Mouse (Mus musculus): ENCODE measurements at regions not wholly inside any gene's neighbourhood (a gene's known extent, or its start where the extent isn't known, plus 50 kb on each side); places are given as distances from the start of the nearest gene placed in this dataset.

GRCm38 (mm10) chr2:131686748-131687147 is 124.7 kb upstream of the Adra1d start:
- peak; percentile 79 to 82 for DNase-seq (ENCODE audit: low spot score in 2 of 2)
- intact Hi-C loops (cut with DNase I) = no loop called here

DNA sequence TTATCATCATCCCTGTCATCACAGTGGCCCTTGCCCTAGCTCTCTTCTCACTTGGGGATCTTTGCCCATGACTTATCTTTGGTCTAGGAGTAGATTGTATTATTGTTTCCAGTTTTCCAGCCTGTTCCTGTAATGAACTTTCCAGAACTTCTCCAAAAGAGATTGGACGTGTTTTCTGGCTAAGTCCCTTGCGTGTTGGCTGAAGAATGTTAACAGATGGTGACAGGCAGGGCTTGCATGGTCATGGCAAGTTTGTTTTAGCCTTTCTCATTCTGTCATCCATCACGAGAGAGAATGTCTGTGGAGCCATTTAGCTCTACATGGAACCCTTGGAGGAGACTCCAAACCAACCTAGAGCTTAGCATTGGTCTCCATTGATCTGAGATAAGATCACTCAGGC is 123.2 kb upstream of the Adra1d start:
- intact Hi-C loops (cut with DNase I) = no loop called here
- DNase-seq (ENCODE audit: low spot score in 2 of 2) = no peak

- intact Hi-C loops (cut with DNase I) = no loop called here
- no peak for DNase-seq (ENCODE audit: low spot score in 2 of 2)
These were observed 121.7 kb upstream of the Adra1d start for GRCm38 (mm10) chr2:131683734-131684133.

DNA sequence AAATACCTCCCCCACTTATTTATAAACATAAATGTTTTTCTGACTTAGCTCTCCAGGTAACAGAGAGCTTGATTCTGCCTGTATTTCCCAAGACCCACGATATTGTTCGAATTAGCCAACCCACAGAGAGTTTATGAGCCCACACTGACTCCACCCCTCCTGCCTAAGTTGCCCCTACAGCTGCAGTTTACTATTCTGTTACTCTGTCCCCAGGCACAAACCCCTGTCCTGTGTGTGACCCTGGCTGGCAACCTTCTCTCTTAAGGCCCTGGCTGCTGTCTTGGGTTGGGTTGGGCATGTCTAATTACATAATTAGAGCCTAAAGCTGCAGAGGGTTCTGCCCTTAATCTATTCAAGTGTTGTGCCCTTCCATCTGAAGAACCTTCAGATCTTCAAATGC is 116.4 kb upstream of the Adra1d start:
- intact Hi-C loops (cut with DNase I) = no loop called here
- DNase-seq (ENCODE audit: low spot score in 2 of 2) = no peak

DNA sequence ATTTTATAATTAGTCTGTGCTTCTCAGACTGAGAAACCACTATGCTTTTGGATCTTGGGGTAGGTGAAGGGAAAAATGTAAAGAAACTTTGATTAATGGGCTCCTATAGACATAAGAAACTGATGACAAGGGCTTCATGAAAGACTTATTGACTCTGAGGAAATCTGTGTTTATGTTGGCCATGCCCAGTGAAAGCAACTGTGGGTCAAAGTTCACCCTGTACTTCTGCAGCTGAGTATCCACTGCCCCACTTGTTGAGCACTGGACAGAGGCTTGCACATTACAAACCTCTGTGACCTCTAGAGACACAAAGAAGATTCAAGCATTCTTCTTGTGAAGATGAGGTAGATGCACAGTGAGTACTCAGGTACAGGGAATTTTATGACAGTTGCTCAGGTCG is 114.7 kb upstream of the Adra1d start:
- intact Hi-C loops (cut with DNase I) = no loop called here
- DNase-seq (ENCODE audit: low spot score in 2 of 2) = no peak

DNA sequence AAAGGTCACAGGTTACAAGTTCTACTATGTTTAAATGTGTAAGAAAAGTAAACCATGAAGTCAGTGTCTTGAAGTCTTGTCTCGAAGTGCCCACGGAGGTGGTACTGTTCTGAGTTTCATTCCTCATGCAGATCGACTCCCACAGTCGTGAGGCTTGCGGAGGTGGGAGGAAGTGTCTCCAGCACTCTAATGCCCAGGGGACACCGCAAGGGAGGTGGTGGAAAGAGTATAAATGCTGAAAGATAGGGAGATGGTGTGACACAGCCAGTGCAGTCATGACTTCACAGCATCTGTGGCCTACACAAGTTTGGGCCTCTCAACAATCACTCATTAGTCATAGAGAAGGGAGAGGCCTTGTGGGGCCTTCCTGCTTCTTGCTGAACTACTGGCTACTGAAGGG is 112.8 kb upstream of the Adra1d start:
- no peak for DNase-seq (ENCODE audit: low spot score in 2 of 2)
- intact Hi-C loops (cut with DNase I) = loop anchor here (5.0 kb wide), 3 partner anchors 72 to 113 kb away; partner anchors contain the start of gene Adra1d

DNA sequence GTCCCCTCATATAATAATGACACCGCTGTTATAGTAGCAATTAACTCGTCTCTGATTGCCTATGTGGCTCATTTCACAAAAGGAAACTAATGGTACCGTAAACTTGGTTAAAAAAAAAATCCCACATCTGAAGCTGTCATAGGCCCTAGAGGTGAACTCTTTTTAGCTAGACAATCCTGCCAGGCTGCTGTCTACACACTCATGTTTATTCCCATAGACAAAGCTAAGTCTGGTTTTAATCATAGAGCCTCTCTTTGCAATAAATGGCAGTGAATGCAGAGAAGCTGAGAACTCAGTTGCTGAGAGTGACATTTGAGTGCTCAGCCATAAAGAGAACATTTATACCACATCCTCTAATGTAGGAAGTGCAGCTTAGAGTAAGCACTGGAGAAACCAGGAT is 111.3 kb upstream of the Adra1d start:
- no peak for DNase-seq (ENCODE audit: low spot score in 2 of 2)
- intact Hi-C loops (cut with DNase I) = loop anchor here (5.0 kb wide), 3 partner anchors 74 to 111 kb away; partner anchors contain the start of gene Adra1d

GRCm38 (mm10) chr2:131672646-131673045 is 110.6 kb upstream of the Adra1d start:
- peak; percentile 40 to 44 for DNase-seq (ENCODE audit: low spot score in 2 of 2)
- intact Hi-C loops (cut with DNase I) = loop anchor here (5.0 kb wide), 3 partner anchors 75 to 110 kb away; partner anchors contain the start of gene Adra1d

GRCm38 (mm10) chr2:131672223-131672622 is 110.1 kb upstream of the Adra1d start:
- DNase-seq (ENCODE audit: low spot score in 2 of 2) = no peak
- intact Hi-C loops (cut with DNase I) = loop anchor here (5.0 kb wide), 3 partner anchors 75 to 110 kb away; partner anchors contain the start of gene Adra1d

DNA sequence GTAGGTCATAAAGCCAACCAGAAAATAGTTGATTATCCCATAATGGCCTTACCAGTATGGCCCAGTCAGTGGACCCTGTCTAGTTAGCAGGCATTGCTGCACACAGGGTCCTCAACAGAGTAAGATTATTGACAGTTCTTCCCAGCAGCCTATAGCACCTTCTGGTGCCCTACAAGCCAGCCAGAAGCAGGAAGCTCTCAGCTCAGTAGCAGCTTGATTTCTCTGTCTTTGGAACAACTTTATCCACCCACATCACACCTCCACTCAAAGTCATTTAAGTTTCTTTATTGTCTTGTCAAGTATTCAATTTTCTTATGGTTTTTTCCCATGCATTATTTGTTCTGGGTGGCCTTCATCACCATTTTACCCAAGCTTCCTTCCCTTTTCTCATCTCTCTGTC is 108.8 kb upstream of the Adra1d start:
- intact Hi-C loops (cut with DNase I) = loop anchor here (5.0 kb wide), 3 partner anchors 76 to 109 kb away; partner anchors contain the start of gene Adra1d
- DNase-seq (ENCODE audit: low spot score in 2 of 2) = no peak

DNA sequence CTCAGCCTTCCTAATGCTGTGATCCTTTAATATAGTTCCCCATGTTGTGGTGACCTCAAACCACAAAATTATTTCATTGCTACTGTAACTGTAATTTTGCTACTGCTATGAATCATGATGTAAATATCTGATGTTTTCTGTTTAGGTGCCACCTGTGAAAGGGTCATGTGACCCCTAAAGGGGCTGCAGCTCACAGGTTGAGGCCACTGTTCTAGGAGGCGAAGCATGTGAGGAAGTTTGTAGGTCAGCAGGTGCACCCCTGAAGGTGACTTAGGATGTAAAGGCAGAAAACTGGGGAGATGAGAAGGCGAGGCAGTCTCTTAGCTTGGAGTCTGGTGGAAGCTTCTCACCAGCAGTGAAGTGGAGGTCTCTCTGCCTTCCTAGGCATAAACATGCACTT is 105.8 kb upstream of the Adra1d start:
- intact Hi-C loops (cut with DNase I) = loop anchor here (5.0 kb wide), 1 partner anchor 121 kb away; no protein-coding TSS in a partner anchor
- DNase-seq (ENCODE audit: low spot score in 2 of 2) = no peak

DNA sequence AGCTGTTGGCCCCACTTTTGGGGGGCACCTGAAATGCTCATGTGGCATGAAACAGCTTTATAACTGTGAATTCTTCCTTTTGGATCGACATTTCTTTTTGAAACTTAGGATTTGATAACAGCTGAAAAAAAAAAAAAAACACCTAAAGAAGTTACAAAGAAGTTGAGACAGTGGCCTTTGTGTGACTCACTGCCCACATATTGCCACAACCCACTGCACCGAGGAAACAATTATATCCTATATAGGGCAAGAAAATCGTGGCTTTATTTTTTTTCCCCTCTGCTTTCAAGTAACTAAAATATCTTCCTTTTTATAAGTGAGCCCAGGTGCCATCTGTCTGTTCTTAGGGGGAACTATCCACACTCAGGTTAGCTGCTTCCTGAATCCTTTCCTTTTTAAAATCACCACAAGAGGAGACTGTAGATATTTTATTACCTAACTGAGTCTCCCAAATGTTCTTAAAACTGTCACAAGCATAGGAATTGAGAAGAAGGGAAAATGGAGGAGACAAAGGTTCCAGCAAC is 104.8 kb upstream of the Adra1d start:
- no peak for DNase-seq (ENCODE audit: low spot score in 2 of 2)
- intact Hi-C loops (cut with DNase I) = loop anchor here (5.0 kb wide), 1 partner anchor 120 kb away; no protein-coding TSS in a partner anchor

DNA sequence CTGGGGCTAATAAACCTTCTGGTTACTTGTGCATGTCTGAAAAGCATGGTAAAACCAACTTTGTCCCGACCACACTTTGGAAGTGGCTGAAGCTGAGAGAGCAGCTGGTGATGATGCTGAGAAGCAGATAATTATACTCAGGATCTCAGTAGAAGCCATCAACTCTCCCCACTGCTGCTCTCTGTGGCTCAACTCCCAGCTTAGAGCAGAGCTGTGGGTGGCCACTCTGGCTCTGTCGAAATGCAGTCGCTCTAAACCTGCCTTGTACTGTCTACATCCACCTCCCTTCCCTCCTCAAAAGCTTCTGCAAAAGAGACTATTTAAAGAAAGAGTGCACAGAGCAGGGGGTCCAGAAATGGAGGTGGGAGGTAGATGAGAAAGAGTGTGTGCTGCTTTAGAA is 102.5 kb upstream of the Adra1d start:
- intact Hi-C loops (cut with DNase I) = no loop called here
- DNase-seq (ENCODE audit: low spot score in 2 of 2) = peak; percentile 53 to 62

DNA sequence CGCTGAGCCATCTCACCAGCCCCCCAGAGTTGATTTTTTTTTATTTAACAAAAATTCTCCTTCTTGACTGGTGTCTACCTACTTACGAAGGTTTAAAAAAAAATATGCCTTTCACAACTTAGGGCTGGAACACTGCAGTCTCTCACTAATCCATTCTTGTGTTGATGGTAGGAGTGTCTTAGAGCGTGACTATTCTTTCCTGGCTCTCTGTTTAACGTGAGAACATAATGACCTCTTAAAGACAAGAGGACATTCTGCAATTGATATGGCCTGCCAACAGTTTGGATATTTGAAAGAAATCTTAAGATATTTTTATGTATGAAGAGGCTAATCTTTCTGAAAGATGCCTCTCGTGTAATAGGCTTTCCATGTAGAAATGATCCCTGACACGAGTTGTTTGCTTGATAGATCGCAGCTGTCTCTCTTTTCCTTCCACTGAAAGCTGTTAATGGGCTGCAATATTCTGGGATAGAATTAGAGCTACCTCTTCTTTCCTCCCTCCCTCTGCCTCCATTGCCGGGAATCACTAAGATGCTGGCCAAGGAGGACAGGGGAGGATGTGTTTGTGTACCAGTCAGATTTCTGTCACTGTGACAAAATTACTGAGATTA is 101.2 kb upstream of the Adra1d start:
- intact Hi-C loops (cut with DNase I) = no loop called here
- no peak for DNase-seq (ENCODE audit: low spot score in 2 of 2)

DNA sequence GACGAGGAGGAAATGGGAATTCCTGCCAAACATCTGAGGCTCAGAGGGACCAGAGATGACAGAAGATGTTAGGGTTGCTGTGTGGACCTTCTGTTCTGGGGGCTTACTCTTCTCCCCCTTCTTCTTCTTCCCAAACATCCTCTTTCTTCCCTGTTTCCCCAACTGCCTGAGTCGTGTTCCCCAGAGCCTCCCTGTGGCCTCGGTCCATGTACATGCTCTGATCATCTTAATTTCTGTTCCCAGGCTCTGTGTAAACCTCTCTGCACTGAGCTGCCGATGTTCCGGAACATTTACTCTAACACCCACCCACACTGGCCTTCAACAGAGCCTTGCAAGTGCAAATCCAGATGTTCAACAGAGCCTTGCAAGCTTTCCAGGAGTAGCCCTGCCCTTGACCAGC is 90.1 kb upstream of the Adra1d start:
- DNase-seq (ENCODE audit: low spot score in 2 of 2) = no peak
- intact Hi-C loops (cut with DNase I) = no loop called here

DNA sequence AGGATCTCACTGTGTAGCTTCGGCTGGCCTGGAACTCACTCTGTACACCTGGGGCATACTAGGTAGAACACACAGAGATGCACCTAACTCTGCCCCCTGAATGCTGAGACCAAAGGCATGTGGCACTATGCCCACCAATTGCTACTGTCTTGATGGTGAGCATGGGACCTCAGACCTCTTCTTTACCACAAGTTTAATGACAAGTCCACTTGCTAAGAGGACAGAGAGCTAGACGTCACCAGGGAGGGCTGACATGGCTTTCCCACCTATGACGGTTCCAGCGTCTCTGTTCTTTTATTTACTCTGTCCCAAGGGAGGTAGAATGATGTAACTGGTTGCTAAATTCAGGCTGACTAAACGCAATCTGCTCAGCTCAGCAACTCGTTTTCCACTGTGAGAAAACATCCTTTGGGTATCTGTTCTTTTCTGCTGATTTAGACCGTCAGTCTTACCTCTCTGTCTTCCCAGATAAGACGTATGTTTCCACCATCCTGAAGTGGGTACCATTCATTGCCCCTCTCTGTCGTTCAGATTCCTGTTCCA is 88.6 kb upstream of the Adra1d start:
- intact Hi-C loops (cut with DNase I) = no loop called here
- no peak for DNase-seq (ENCODE audit: low spot score in 2 of 2)

DNA sequence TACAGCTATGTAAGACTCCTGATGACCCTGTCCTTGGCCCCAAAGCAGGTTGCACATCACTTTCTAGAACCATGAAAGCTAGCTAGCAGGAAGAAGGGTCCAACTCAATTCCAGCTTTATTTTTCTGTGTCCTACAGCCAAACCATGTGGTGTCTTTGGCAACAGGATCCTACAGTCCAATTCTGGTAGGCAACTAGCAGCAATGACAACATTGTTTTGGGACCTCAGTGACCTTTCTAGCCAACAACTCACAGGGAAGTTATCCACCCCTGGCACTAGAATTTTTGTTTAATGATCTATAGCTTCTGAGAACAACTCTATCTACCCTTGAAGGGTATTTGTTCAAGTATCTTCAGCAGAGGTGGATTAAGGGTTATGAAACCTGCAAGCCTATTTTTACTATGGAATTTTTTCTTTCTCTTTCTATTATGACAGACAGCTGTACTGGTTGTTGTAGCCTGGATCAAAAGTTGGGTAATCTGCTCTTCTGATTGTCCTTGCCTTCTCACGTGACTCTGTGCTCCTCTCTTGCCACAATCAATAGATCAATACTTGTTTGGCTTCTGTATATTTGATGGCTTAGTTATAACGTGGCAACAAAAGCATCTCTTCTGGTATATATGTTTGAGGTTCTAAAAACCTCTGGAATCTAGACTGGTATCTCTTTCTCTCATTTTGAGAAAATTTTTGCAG is 82.2 kb upstream of the Adra1d start:
- intact Hi-C loops (cut with DNase I) = no loop called here
- DNase-seq (ENCODE audit: low spot score in 2 of 2) = no peak

GRCm38 (mm10) chr2:131642456-131642855 is 80.4 kb upstream of the Adra1d start:
- no peak for DNase-seq (ENCODE audit: low spot score in 2 of 2)

GRCm38 (mm10) chr2:131638996-131639605 is 77.0 kb upstream of the Adra1d start:
- intact Hi-C loops (cut with DNase I) = no loop called here
- DNase-seq (ENCODE audit: low spot score in 2 of 2) = no peak

More at GRCm38 (mm10) chr2:131642456-131642855, 80.4 kb upstream of the Adra1d start:
- intact Hi-C loops (cut with DNase I) = no loop called here

- DNase-seq (ENCODE audit: low spot score in 2 of 2) = no peak
- intact Hi-C loops (cut with DNase I) = no loop called here
These were observed 73.7 kb upstream of the Adra1d start for GRCm38 (mm10) chr2:131635791-131636190.
